11 mouse cellular contexts compared by ENCODE assay signal in genomic region chr5:137481897-137482296, GRCm38 (mm10). TPM values are rescaled to one million over a fixed set of nuclear protein-coding genes. Genes with fewer than 3 reads are reported as not detected.
DNase-seq lines count a peak whose midpoint lies in the region; ATAC-seq lines count a peak whose summit lies in the region.
"Had no signal": no experiment of that assay in that cellular context is flagged by ENCODE, and none has a peak within 500 bp of the region (broad histone marks: within the 10 kb centered on the region; RNA-seq: fewer than 3 reads in every experiment).

No protein-coding gene starts in this region.

- H3K4me2 ChIP-seq in liver, embryonic 16.5 days (ENCODE audit: low read depth, low read length), result no peak overlapping the region
- H3K4me2 ChIP-seq: heart, embryonic 15.5 days; lung, embryonic 15.5 days had no signal

- H3K36me3 ChIP-seq in liver, embryonic 16.5 days (ENCODE audit: control insufficient read depth, insufficient read depth), result no peaks in the 10 kb centered on the region
- H3K36me3 ChIP-seq: heart, embryonic 15.5 days; lung, embryonic 15.5 days had no signal

- no peaks in the 10 kb centered on the region for H3K9me3 ChIP-seq in liver, embryonic 16.5 days (replicated peaks; ENCODE audit: control insufficient read depth, low read length)
- H3K9me3 ChIP-seq: heart, embryonic 15.5 days; lung, embryonic 15.5 days had no signal

- DNase-seq in cerebellum, postnatal 14 days, result peak; percentile 16 to 49
- no peak for DNase-seq in cerebellum, adult 8-10 months
- DNase-seq in left cerebral cortex, postnatal 14 days (ENCODE audit: low spot score in 2 of 2), result peak; percentile 34 to 35
- DNase-seq in left cerebral cortex, adult 11 months (ENCODE audit: low spot score), result no peak
- peak; percentile 50 to 57 for DNase-seq in adrenal gland, postnatal 36 days
- DNase-seq in B cell, adult 2 months, result no peak
- no peak for DNase-seq in cerebellum, adult 9-11 months

- no peak overlapping the region for H3K9ac ChIP-seq in liver, embryonic 16.5 days (ENCODE audit: low read depth, low read length)
- H3K9ac ChIP-seq: heart, embryonic 15.5 days; lung, embryonic 15.5 days had no signal

- peak; percentile 86 for ATAC-seq in liver, embryonic 16.5 days (ENCODE audit: low read depth)

- H3K4me1 ChIP-seq in liver, embryonic 16.5 days (ENCODE audit: control insufficient read depth, low read depth, low read length), result no peaks in the 10 kb centered on the region

- no peak overlapping the region for H3K4me3 ChIP-seq in liver, embryonic 16.5 days (ENCODE audit: low read depth, low read length)
- H3K4me3 ChIP-seq: heart, embryonic 15.5 days; lung, embryonic 15.5 days had no signal

- intact Hi-C loops in left cerebral cortex, postnatal 14 days (cut with DNase I), result loop anchor here (10.0 kb wide), 1 partner anchor 283 kb away; no protein-coding TSS in a partner anchor

- peaks cover 15% of the 10 kb centered on the region for H3K27me3 ChIP-seq in liver, embryonic 16.5 days (ENCODE audit: control insufficient read depth, insufficient read depth, low read depth, low read length)

- 43% methylated on average over 8 of the region's 8 CpGs for WGBS in liver, embryonic 16.5 days (ENCODE audit: insufficient replicate concordance)

- H3K27ac ChIP-seq in liver, embryonic 16.5 days (ENCODE audit: low read length), result peak overlapping the region; percentile 69
- H3K27ac ChIP-seq: heart, embryonic 15.5 days; lung, embryonic 15.5 days had no signal

RNA-seq across cellular contexts. Expression of gene Zan, which starts 5.0 kb away (rescaled TPM):
- under 1 TPM; 0.44 to 0.55 TPM for total RNA-seq in left cerebral cortex, postnatal 14 days (2021)
- under 1 TPM in 1 of 2 experiments, not detected in 1; 0.03 TPM for total RNA-seq in adrenal gland, postnatal 36 days (2021)
- polyA plus RNA-seq in liver, embryonic 16.5 days (2015; fragmentation: Nextera tagmentation; extraction: Ambion mirVana), result 0.07 and 0.11 TPM in 2 replicates

RNA-seq across cellular contexts. Expression of gene Pop7, which starts 20.4 kb away (rescaled TPM):
- total RNA-seq in left cerebral cortex, postnatal 14 days (2021), result 10 to 100 TPM; 28.0 to 35.2 TPM
- total RNA-seq in adrenal gland, postnatal 36 days (2021), result 10 to 100 TPM; 25.6 to 27.0 TPM
- polyA plus RNA-seq in liver, embryonic 16.5 days (2015; fragmentation: Nextera tagmentation; extraction: Ambion mirVana), result 28.1 and 28.3 TPM in 2 replicates

RNA-seq across cellular contexts. Expression of gene Gigyf1, which starts 36.5 kb away (rescaled TPM):
- 10 to 100 TPM; 40.0 to 44.3 TPM for total RNA-seq in left cerebral cortex, postnatal 14 days (2021)
- total RNA-seq in adrenal gland, postnatal 36 days (2021), result 10 to 100 TPM; 32.0 to 32.8 TPM
- 2.8 and 3.1 TPM in 2 replicates for polyA plus RNA-seq in liver, embryonic 16.5 days (2015; fragmentation: Nextera tagmentation; extraction: Ambion mirVana)

RNA-seq across cellular contexts. Expression of gene Epo, which starts 51.1 kb away (rescaled TPM):
- not detected for total RNA-seq in left cerebral cortex, postnatal 14 days (2021)
- not detected for total RNA-seq in adrenal gland, postnatal 36 days (2021)
- polyA plus RNA-seq in liver, embryonic 16.5 days (2015; fragmentation: Nextera tagmentation; extraction: Ambion mirVana), result 0.81 and 1.2 TPM in 2 replicates
- total RNA-seq: layer of hippocampus, adult 8-10 months had no signal
- polyA plus RNA-seq: heart, embryonic 15.5 days had no signal

RNA-seq across cellular contexts. Expression of gene Gnb2, which starts 51.4 kb away (rescaled TPM):
- total RNA-seq in left cerebral cortex, postnatal 14 days (2021), result 100 to 1,000 TPM; 777 to 806 TPM
- 100 to 1,000 TPM; 544 to 638 TPM for total RNA-seq in adrenal gland, postnatal 36 days (2021)
- polyA plus RNA-seq in liver, embryonic 16.5 days (2015; fragmentation: Nextera tagmentation; extraction: Ambion mirVana), result 125 and 127 TPM in 2 replicates

Comparison
In these comparisons a context has a peak if more than half of its experiments do, and no peak if none do; other contexts are left out.
1. DNase-seq: peak in cerebellum, postnatal 14 days (2 of 2), left cerebral cortex, postnatal 14 days (2 of 2) and adrenal gland, postnatal 36 days (2 of 2); none in cerebellum, adult 8-10 months (single experiment), left cerebral cortex, adult 11 months (single experiment), B cell, adult 2 months (0 of 2) and cerebellum, adult 9-11 months (single experiment).